Mouse (Mus musculus) heart, adult 2 months (tissue): ENCODE measurements around the gene Ccer2. TPM values are rescaled to one million over a fixed set of nuclear protein-coding genes. Genes with fewer than 3 reads are reported as not detected.

Source experiments
- DNase-seq, 2 experiments: peaks; one replicate each; pipeline ENCODE4 v3.0.0; 2021
- H3K27ac ChIP-seq: fragments of 200-600 bp; 2 replicates; pipeline ENCODE4 v1.8.1; 2022
- H3K27me3 ChIP-seq: fragments of 200-500 bp; 2 replicates; pipeline ENCODE4 v1.6.1; 2012; ENCODE audit warnings: mild to moderate bottlenecking, low read length, inconsistent platforms, mixed read lengths; ENCODE audit not compliant: control insufficient read depth, insufficient read depth
- H3K36me3 ChIP-seq: fragments of 200-500 bp; 2 replicates; pipeline ENCODE4 v1.6.1; 2012; ENCODE audit warnings: low read length, inconsistent platforms; ENCODE audit not compliant: control insufficient read depth, insufficient read depth
- H3K4me1 ChIP-seq: fragments of 200-500 bp; 2 replicates; pipeline ENCODE4 v1.6.1; 2011; ENCODE audit warnings: low read length; ENCODE audit not compliant: control insufficient read depth, insufficient read depth
- H3K4me3 ChIP-seq: fragments of 200-600 bp; 2 replicates; pipeline ENCODE4 v1.8.1; 2022
- H3K79me2 ChIP-seq: fragments of 200-500 bp; replicated peaks from 2 replicates; pipeline ENCODE4 v1.6.1; 2012; ENCODE audit warnings: mild to moderate bottlenecking, inconsistent platforms, low read length, moderate library complexity, mixed read lengths; ENCODE audit not compliant: control insufficient read depth, insufficient read depth
- H3K9ac ChIP-seq: fragments of 200-500 bp; 2 replicates; pipeline ENCODE4 v1.6.1; 2012; ENCODE audit warnings: low read depth, mild to moderate bottlenecking, control low read depth, inconsistent platforms, low read length, mixed read lengths
- CTCF ChIP-seq: fragments of 200-600 bp; IDR thresholded peaks from 2 replicates; pipeline ENCODE4 v1.8.1; 2022; ENCODE audit warnings: antibody characterized with exemption, mild to moderate bottlenecking, moderate library complexity
- EP300 ChIP-seq: fragments of 200-500 bp; IDR thresholded peaks from 2 replicates; pipeline ENCODE4 v1.6.1; 2011; ENCODE audit warnings: low read depth, low read length, control low read depth; ENCODE audit not compliant: insufficient read depth
- POLR2A ChIP-seq: fragments of 200-500 bp; IDR thresholded peaks from 2 replicates; pipeline ENCODE4 v1.6.1; 2011; ENCODE audit warnings: mild to moderate bottlenecking, low read depth, low read length, control low read depth; ENCODE audit not compliant: insufficient read depth
- WGBS: fragments of 180-500 bp; shearing (Covaris S2); methylation state at CpG from one replicate; pipeline ENCODE4 v1.1.7; 2018; 5-methylcytosine and 5-hydroxymethylcytosine counted together
- intact Hi-C: fragments of 180-260 bp; cut with DNase I; formaldehyde crosslinking; loops from one replicate; pipeline ENCODE4 v1.15.1; 2025
- polyA plus RNA-seq: library from polyadenylated mRNA; depleted of rRNA; stranded (reverse); fragments of >200 nt; gene quantifications from 2 replicates; pipeline ENCODE4 v1.2.3, GENCODE M21; 2012
- total RNA-seq, 2 experiments: library from RNA; stranded (reverse); gene quantifications; 2 replicates each; pipeline ENCODE4 v1.2.3; 2021

The Ccer2 gene
- total and polyA plus RNA-seq, 3 experiments = not detected

GRCm38 (mm10) chr7:28780067-28780658 lies 24.2 kb downstream of the Ccer2 start:
- WGBS = 38% methylated on average over 6 of the region's 6 CpGs
- peak overlapping the region; percentile 32 for H3K27ac ChIP-seq
- no peak overlapping the region for H3K9ac ChIP-seq

DNA sequence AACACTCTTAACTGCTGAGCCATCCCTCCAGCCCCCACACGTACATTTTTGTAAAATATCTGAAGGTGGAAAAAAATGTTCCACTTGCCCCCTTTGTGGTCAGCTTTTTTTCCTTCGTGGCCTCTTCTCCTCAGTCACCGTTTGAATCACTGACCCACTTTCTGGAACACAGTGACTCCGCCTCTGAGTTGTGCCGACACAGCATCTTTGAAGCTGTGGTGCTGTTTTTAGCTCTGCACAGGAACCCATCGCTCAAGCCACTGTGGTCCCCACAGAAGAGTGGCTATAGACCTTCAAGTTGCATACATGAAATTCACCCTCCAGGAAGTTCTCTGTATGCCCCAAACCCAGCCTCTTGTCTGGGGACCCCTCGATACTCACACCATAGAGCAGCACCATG lies 24.9 kb downstream of the Ccer2 start:
- H3K9ac ChIP-seq = no peak overlapping the region
- H3K4me1 ChIP-seq = peaks cover 4% of the 10 kb centered on the region
- no peak overlapping the region for H3K4me3 ChIP-seq
- H3K27me3 ChIP-seq = no peaks in the 10 kb centered on the region
- TF ChIP-seq POLR2A (no peak), EP300 (no peak), CTCF (no peak)
- intact Hi-C loops = loop anchor here (1.0 to 2.0 kb wide), 3 partner anchors 16 to 258 kb away; no protein-coding TSS in a partner anchor
- WGBS = 49% methylated on average over 7 of the region's 7 CpGs
- H3K27ac ChIP-seq = peak overlapping the region; percentile 32
- no peaks in the 10 kb centered on the region for H3K36me3 ChIP-seq
- no peaks in the 10 kb centered on the region for H3K79me2 ChIP-seq
- DNase-seq = peak in 1 of 2 experiments; percentile 56

More at GRCm38 (mm10) chr7:28780067-28780658, 24.2 kb downstream of the Ccer2 start:
- H3K79me2 ChIP-seq = no peaks in the 10 kb centered on the region
- intact Hi-C loops = loop anchor here (1.0 to 2.0 kb wide), 3 partner anchors 17 to 259 kb away; no protein-coding TSS in a partner anchor
- H3K36me3 ChIP-seq = no peaks in the 10 kb centered on the region
- peaks cover 4% of the 10 kb centered on the region for H3K4me1 ChIP-seq
- H3K4me3 ChIP-seq = no peak overlapping the region
- TF ChIP-seq POLR2A (no peak), CTCF (peak; percentile 78), EP300 (peak; percentile 79; the same call in 1 of the 2 replicates)
- H3K27me3 ChIP-seq = no peaks in the 10 kb centered on the region
- peak; percentile 85 to 88 for DNase-seq

DNA sequence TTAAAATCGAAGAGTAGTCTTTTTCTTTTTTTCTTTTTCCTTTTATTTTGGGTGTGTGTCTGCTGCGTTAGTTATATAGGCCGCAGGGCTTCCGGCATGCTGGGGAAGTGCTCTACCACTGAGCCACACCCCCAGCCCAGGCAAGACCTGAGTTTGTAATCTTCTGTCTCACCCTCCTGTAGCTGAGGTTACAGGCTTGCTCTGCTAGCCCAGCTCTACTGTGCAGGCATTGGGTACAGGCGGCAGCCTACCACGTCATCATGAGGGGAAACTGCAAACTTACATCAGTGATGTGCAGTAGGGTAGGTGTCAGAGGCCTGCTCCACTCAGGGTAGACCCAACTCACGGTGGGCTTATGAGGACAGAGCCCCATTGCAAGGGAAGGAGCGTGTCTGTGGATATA lies 25.3 kb downstream of the Ccer2 start:
- no peaks in the 10 kb centered on the region for H3K36me3 ChIP-seq
- no peak for TF ChIP-seq CTCF
- no peak for TF ChIP-seq POLR2A
- no peak for TF ChIP-seq EP300
- H3K4me1 ChIP-seq = peaks cover 4% of the 10 kb centered on the region
- no peaks in the 10 kb centered on the region for H3K79me2 ChIP-seq
- no peaks in the 10 kb centered on the region for H3K27me3 ChIP-seq
- H3K4me3 ChIP-seq = no peak overlapping the region
- H3K27ac ChIP-seq = peak overlapping the region; percentile 29; the same call in 1 of the 2 replicates
- intact Hi-C loops = loop anchor here (2.0 kb wide), 2 partner anchors 16 to 258 kb away; no protein-coding TSS in a partner anchor
- DNase-seq = peak in 1 of 2 experiments; percentile 60
- WGBS = 86% methylated on average over 8 of the region's 8 CpGs
- H3K9ac ChIP-seq = no peak overlapping the region

GRCm38 (mm10) chr7:28785161-28785560 lies 29.2 kb downstream of the Ccer2 start:
- intact Hi-C loops = no loop called here
- WGBS = 90% methylated on average over 5 of the region's 5 CpGs

DNA sequence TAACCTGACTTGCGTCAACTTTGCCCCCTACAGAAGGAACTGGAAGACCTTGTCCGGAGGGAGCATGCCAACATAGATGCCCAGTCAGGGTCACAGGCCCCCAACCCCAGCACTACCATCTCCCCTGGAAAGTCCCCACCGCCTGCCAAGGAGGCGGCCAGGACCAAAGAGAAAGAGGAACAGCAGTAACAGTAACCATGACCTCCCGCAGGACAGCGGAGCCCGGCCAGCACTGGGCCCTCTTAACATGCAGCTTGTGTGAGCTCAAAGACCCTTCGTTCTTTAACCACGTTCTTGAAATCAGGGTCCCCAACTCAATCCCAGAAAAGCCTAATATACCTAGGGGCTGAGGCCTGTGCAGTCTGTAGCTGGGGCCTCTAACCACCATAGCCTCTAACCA lies 31.9 kb downstream of the Ccer2 start:
- 89% methylated on average over 9 of the region's 9 CpGs for WGBS
- H3K4me3 ChIP-seq = no peak overlapping the region
- peaks cover 3% of the 10 kb centered on the region; the same call in 1 of the 2 replicates for H3K4me1 ChIP-seq
- intact Hi-C loops = no loop called here
- no peaks in the 10 kb centered on the region for H3K36me3 ChIP-seq
- DNase-seq = no peak
- no peak overlapping the region for H3K27ac ChIP-seq
- no peak for TF ChIP-seq EP300
- TF ChIP-seq CTCF = no peak
- no peak for TF ChIP-seq POLR2A
- no peaks in the 10 kb centered on the region for H3K27me3 ChIP-seq
- no peaks in the 10 kb centered on the region for H3K79me2 ChIP-seq
- H3K9ac ChIP-seq = no peak overlapping the region

More at GRCm38 (mm10) chr7:28785161-28785560, 29.2 kb downstream of the Ccer2 start:
- peaks cover 6% of the 10 kb centered on the region for H3K4me1 ChIP-seq
- H3K4me3 ChIP-seq = no peak overlapping the region
- no peak for TF ChIP-seq EP300
- TF ChIP-seq POLR2A = no peak
- TF ChIP-seq CTCF = no peak
- H3K36me3 ChIP-seq = no peaks in the 10 kb centered on the region
- H3K9ac ChIP-seq = no peak overlapping the region
- no peak overlapping the region for H3K27ac ChIP-seq
- H3K27me3 ChIP-seq = no peaks in the 10 kb centered on the region
- H3K79me2 ChIP-seq = no peaks in the 10 kb centered on the region
- DNase-seq = no peak
